Mouse (Mus musculus): ENCODE measurements around the gene Gm15155. TPM values are rescaled to one million over a fixed set of nuclear protein-coding genes. Genes with fewer than 3 reads are reported as not detected.

Gm15155 gene
- not detected for total RNA-seq (2023)

GRCm38 (mm10) chrX:155624341-155624841 is at the start of gene Gm15155:
Gm15155 (plus strand) TSS chrX:155624741.

GRCm38 (mm10) chrX:155623701-155624281 is 750 bp upstream of the Gm15155 start, which contains the start of gene Ptchd1:
Ptchd1 (minus strand) TSS chrX:155623814.

Other genes starting within 250 kb of the Gm15155 start
- under 1 TPM; 0.20 to 0.55 TPM for gene Ptchd1, start 927 bp upstream of the Gm15155 start, total RNA-seq (2023)